Mouse (Mus musculus) heart, postnatal 0 days (tissue): ENCODE data around the gene Bcr. TPM values are rescaled to one million over a fixed set of nuclear protein-coding genes. Genes with fewer than 3 reads are reported as not detected.

Experiments
- ATAC-seq: fragments of 200-750 bp; cut with Nextera tagmentation; 2 replicates; pipeline ENCODE4 v1.8.0; 2017; ENCODE audit warnings: low read depth, moderate number of reproducible peaks, moderate library complexity; ENCODE audit not compliant: insufficient read depth
- DNase-seq: peaks from one replicate; pipeline ENCODE4 v3.0.0-alpha.2; 2016; ENCODE audit warnings: low spot score
- H3K27ac ChIP-seq: fragments of 300-500 bp; sonication (generic); 2 replicates; pipeline ENCODE4 v1.5.1; 2014; ENCODE audit warnings: low read depth, mild to moderate bottlenecking
- H3K27me3 ChIP-seq: fragments of 300-500 bp; sonication (generic); 2 replicates; pipeline ENCODE4 v1.6.1; 2014; ENCODE audit warnings: low read length, mixed read lengths; ENCODE audit not compliant: control insufficient read depth, insufficient read depth
- H3K36me3 ChIP-seq: fragments of 300-500 bp; sonication (generic); replicated peaks from 2 replicates; pipeline ENCODE4 v1.6.1; 2014; ENCODE audit warnings: low read length, mixed read lengths; ENCODE audit not compliant: control insufficient read depth, insufficient read depth
- H3K4me1 ChIP-seq: fragments of 300-500 bp; sonication (generic); 2 replicates; pipeline ENCODE4 v1.6.1; 2014; ENCODE audit warnings: antibody characterized with exemption; ENCODE audit not compliant: control insufficient read depth, insufficient read depth
- H3K4me2 ChIP-seq: fragments of 300-500 bp; sonication (generic); 2 replicates; pipeline ENCODE4 v1.6.1; 2014; ENCODE audit warnings: low read depth, mild to moderate bottlenecking, low read length, moderate library complexity
- H3K4me3 ChIP-seq: fragments of 300-500 bp; sonication (generic); 2 replicates; pipeline ENCODE4 v1.5.1; 2014; ENCODE audit warnings: low read depth, low read length
- H3K9ac ChIP-seq: fragments of 300-500 bp; sonication (generic); replicated peaks from 2 replicates; pipeline ENCODE4 v1.6.1; 2014; ENCODE audit warnings: low read depth, low read length, mixed read lengths
- H3K9me3 ChIP-seq: fragments of 300-500 bp; sonication (generic); replicated peaks from 2 replicates; pipeline ENCODE4 v1.6.1; 2016; ENCODE audit warnings: low read length; ENCODE audit not compliant: control insufficient read depth
- CTCF ChIP-seq: IDR thresholded peaks from 2 replicates; pipeline ENCODE4 v1.5.1; 2016; ENCODE audit warnings: antibody characterized with exemption, control low read depth, low read depth
- EP300 ChIP-seq: IDR thresholded peaks from 2 replicates; pipeline ENCODE4 v1.6.1; 2016; ENCODE audit warnings: antibody characterized with exemption, low read depth
- WGBS: fragments of 180-500 bp; shearing (Covaris S2); extraction: QIAGEN DNeasy Blood & Tissue Kit; methylation state at CpG from one replicate; pipeline ENCODE4 v1.1.7; 2014; 5-methylcytosine and 5-hydroxymethylcytosine counted together
- polyA plus RNA-seq: library from polyadenylated mRNA; unstranded; fragments of >200 nt; fragmentation: Nextera tagmentation; extraction: Ambion mirVana; gene quantifications from 2 replicates; pipeline ENCODE4 v1.2.1, GENCODE M21; 2015
- total RNA-seq: library from RNA; depleted of rRNA; stranded (reverse); fragments of >200 nt; gene quantifications from 2 replicates; pipeline ENCODE4 v1.2.3, GENCODE M21; 2014; ENCODE audit warnings: low replicate concordance; rRNA removed

Bcr gene
- total and polyA plus RNA-seq, 2 experiments from 2014 or later = 9.3 to 12.1 TPM

DNA sequence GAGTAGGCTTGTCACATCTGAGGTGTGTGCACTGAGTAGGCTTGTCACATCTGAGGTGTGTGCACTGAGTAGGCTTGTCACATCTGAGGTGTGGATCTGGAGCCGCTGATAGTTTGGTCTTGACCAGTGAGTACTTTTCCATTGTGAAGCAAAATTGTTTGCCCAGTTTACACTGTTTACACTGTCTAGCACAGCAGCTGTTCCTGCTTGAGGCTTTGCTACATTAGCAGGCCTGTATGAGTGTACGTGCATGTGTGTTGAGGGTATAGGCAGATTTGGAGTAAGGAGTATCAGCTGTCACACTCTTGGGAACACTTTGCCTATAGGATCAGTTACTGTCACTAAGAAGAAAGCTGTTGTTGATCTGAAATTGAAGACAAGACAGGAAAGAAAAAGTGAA is 173.1 kb downstream of the Bcr start:
- H3K36me3 ChIP-seq = peaks cover 26% of the 10 kb centered on the region
- H3K4me2 ChIP-seq = no peak overlapping the region
- no peak overlapping the region for H3K4me3 ChIP-seq
- H3K9me3 ChIP-seq = no peaks in the 10 kb centered on the region
- DNase-seq (no peak), ATAC-seq (no peak)
- 85% methylated on average over 2 of the region's 2 CpGs for WGBS
- no peaks in the 10 kb centered on the region for H3K27me3 ChIP-seq
- H3K4me1 ChIP-seq = no peaks in the 10 kb centered on the region
- H3K9ac ChIP-seq = no peak overlapping the region
- TF ChIP-seq EP300 = no peak
- no peak for TF ChIP-seq CTCF
- no peak overlapping the region for H3K27ac ChIP-seq

Other genes with a start within 250 kb of the Bcr start
- gene Gnaz, start 93.4 kb upstream of the Bcr start, total RNA-seq = 2.1 and 2.4 TPM in 2 replicates
- 0.38 and 0.44 TPM in 2 replicates for gene Gnaz, start 93.4 kb upstream of the Bcr start, polyA plus RNA-seq
- 0.81 TPM in 1 of 2 replicates, not detected in the other for gene Rsph14, start 28.0 kb upstream of the Bcr start, total RNA-seq
- 0.47 TPM in 1 of 2 replicates, not detected in the other for gene Rsph14, start 28.0 kb upstream of the Bcr start, polyA plus RNA-seq
- 1.4 and 3.6 TPM in 2 replicates for gene Rab36, start 23.5 kb upstream of the Bcr start, total RNA-seq
- 1.4 and 1.5 TPM in 2 replicates for gene Rab36, start 23.5 kb upstream of the Bcr start, polyA plus RNA-seq
- 23.4 and 28.5 TPM in 2 replicates for gene Specc1l, start 151.5 kb downstream of the Bcr start, total RNA-seq
- 11.4 and 13.3 TPM in 2 replicates for gene Specc1l, start 151.5 kb downstream of the Bcr start, polyA plus RNA-seq